Mouse (Mus musculus) limb, embryonic 13.5 days (tissue): ENCODE data around the gene Fam219a. TPM values are rescaled to one million over a fixed set of nuclear protein-coding genes. Genes with fewer than 3 reads are reported as not detected.

Experiments used
- ATAC-seq: fragments of 200-750 bp; cut with Nextera tagmentation; 2 replicates; pipeline ENCODE4 v1.8.0; 2017; ENCODE audit warnings: low read depth, moderate number of reproducible peaks, moderate TSS enrichment; ENCODE audit not compliant: low FRiP score
- H3K27ac ChIP-seq: fragments of 300-500 bp; sonication (generic); 2 replicates; pipeline ENCODE4 v1.5.1; 2015; ENCODE audit warnings: inconsistent platforms, mild to moderate bottlenecking, moderate library complexity
- H3K27me3 ChIP-seq: fragments of 300-500 bp; sonication (generic); 2 replicates; pipeline ENCODE4 v1.6.1; 2015; ENCODE audit warnings: mild to moderate bottlenecking, inconsistent platforms
- H3K36me3 ChIP-seq: fragments of 300-500 bp; sonication (generic); 2 replicates; pipeline ENCODE4 v1.6.1; 2015; ENCODE audit warnings: inconsistent platforms, mild to moderate bottlenecking, moderate library complexity
- H3K4me1 ChIP-seq: fragments of 300-500 bp; sonication (generic); 2 replicates; pipeline ENCODE4 v1.6.1; 2015; ENCODE audit warnings: inconsistent platforms
- H3K4me2 ChIP-seq: fragments of 300-500 bp; sonication (generic); replicated peaks from 2 replicates; pipeline ENCODE4 v1.6.1; 2015; ENCODE audit warnings: inconsistent platforms, mild to moderate bottlenecking, moderate library complexity
- H3K4me3 ChIP-seq: fragments of 300-500 bp; sonication (generic); 2 replicates; pipeline ENCODE4 v1.5.1; 2015; ENCODE audit warnings: moderate library complexity, mild to moderate bottlenecking, inconsistent platforms
- H3K9ac ChIP-seq: fragments of 300-500 bp; sonication (generic); 2 replicates; pipeline ENCODE4 v1.6.1; 2015; ENCODE audit warnings: mild to moderate bottlenecking, inconsistent platforms
- H3K9me3 ChIP-seq: fragments of 300-500 bp; sonication (generic); 2 replicates; pipeline ENCODE4 v1.6.1; 2016; ENCODE audit warnings: inconsistent platforms
- WGBS: fragments of 180-500 bp; shearing (Covaris S2); methylation state at CpG from one replicate; pipeline ENCODE4 v1.1.7; 2015; 5-methylcytosine and 5-hydroxymethylcytosine counted together
- polyA plus RNA-seq: library from polyadenylated mRNA; unstranded; fragments of >200 nt; fragmentation: Nextera tagmentation; extraction: Ambion mirVana; gene quantifications from 2 replicates; pipeline ENCODE4 v1.2.1, GENCODE M21; 2015

The Fam219a gene
- polyA plus RNA-seq, 1 experiment from 2014 or later: 2.0 TPM

- Histone ChIP-seq H3K9me3 (no peaks in the 10 kb centered on the region), H3K36me3 (no peaks in the 10 kb centered on the region), H3K27ac (no peak overlapping the region), H3K9ac (no peak overlapping the region), H3K4me3 (no peak overlapping the region), H3K4me1 (peaks cover 8% of the 10 kb centered on the region), H3K4me2 (no peak overlapping the region), H3K27me3 (peaks cover 52% of the 10 kb centered on the region)
- no peak for ATAC-seq
- WGBS: 46% methylated on average over 4 of the region's 4 CpGs
These were observed 4.2 kb upstream of the Fam219a start for GRCm38 (mm10) chr4:41573492-41573891.

DNA sequence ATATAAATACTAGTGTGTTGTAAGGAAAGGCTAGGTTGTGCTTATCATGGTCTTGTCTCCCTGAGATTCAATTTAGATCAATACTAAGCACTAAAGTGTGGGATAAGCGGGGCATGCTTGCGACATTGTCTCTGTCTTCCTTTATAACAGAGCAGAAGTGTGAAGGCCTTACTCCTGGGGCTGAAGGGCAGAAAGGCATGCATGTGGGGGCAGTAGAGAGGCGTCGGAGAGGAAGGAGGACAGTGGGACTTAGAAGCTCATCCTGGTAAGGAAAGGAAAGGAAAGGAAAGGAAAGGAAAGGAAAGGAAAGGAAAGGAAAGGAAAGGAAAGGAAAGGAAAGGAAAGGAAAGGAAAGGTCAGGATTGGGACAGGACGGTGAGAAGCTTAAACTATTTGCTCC lies 2.2 kb upstream of the Fam219a start:
- Histone ChIP-seq H3K4me2 (no peak overlapping the region), H3K27ac (no peak overlapping the region), H3K36me3 (no peaks in the 10 kb centered on the region), H3K9ac (no peak overlapping the region), H3K9me3 (no peaks in the 10 kb centered on the region), H3K4me1 (peaks cover 16% of the 10 kb centered on the region), H3K27me3 (peaks cover 62% of the 10 kb centered on the region), H3K4me3 (no peak overlapping the region)
- no peak for ATAC-seq
- 28% methylated on average over 5 of the region's 5 CpGs for WGBS

GRCm38 (mm10) chr4:41568682-41569410 lies 492 bp downstream of the Fam219a start:
- ATAC-seq: peak; percentile 43; the same call in 1 of the 2 replicates
- WGBS: under 1% methylated on average over 58 of the region's 58 CpGs
- Histone ChIP-seq H3K4me2 (peak overlapping the region; percentile 96), H3K27ac (no peak overlapping the region), H3K4me1 (peaks cover 16% of the 10 kb centered on the region), H3K9ac (peak overlapping the region; percentile 78), H3K9me3 (no peaks in the 10 kb centered on the region), H3K36me3 (no peaks in the 10 kb centered on the region), H3K27me3 (peaks cover 76% of the 10 kb centered on the region), H3K4me3 (peak overlapping the region; percentile 75)

- H3K27me3 ChIP-seq: peaks cover 80% of the 10 kb centered on the region
- H3K9ac ChIP-seq: peak overlapping the region; percentile 78
- peaks cover 16% of the 10 kb centered on the region for H3K4me1 ChIP-seq
- no peaks in the 10 kb centered on the region for H3K36me3 ChIP-seq
- peak overlapping the region; percentile 96 for H3K4me2 ChIP-seq
- H3K9me3 ChIP-seq: no peaks in the 10 kb centered on the region
- no peak for ATAC-seq
- no peak overlapping the region for H3K27ac ChIP-seq
- H3K4me3 ChIP-seq: peak overlapping the region; percentile 75
- WGBS: 6% methylated on average over 19 of the region's 19 CpGs
These were observed 1.1 kb downstream of the Fam219a start for GRCm38 (mm10) chr4:41568239-41568638.

- WGBS: 4% methylated on average over 3 of the region's 3 CpGs
- no peak overlapping the region for H3K4me3 ChIP-seq
- H3K4me1 ChIP-seq: peaks cover 16% of the 10 kb centered on the region
- H3K9me3 ChIP-seq: no peaks in the 10 kb centered on the region
- ATAC-seq: no peak
- peaks cover 61% of the 10 kb centered on the region for H3K27me3 ChIP-seq
- no peak overlapping the region for H3K27ac ChIP-seq
- no peak overlapping the region for H3K9ac ChIP-seq
- H3K36me3 ChIP-seq: no peaks in the 10 kb centered on the region
- H3K4me2 ChIP-seq: no peak overlapping the region
These were observed 3.2 kb downstream of the Fam219a start for GRCm38 (mm10) chr4:41566123-41566522.

DNA sequence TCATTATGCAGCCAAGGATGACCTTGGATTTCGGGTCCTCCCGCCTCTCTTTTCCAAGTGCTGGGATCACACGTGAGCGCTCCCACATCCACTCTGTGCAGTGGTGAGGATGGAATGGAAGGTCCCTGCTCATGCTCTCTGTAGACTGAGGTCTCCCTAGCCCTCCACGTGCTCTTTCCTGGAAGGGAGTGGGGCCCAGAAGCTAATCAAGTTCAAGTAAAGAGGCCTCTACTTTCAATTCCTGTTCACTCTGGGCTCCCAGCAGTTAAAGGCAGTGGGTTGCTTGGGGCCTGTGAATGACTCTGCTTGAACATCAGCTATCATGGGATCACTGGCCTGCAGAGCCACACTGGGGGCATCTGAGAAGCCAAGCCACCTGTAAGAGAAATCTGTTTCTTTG lies 6.0 kb downstream of the Fam219a start:
- Histone ChIP-seq H3K36me3 (no peaks in the 10 kb centered on the region), H3K4me2 (no peak overlapping the region), H3K4me3 (no peak overlapping the region), H3K4me1 (peaks cover 6% of the 10 kb centered on the region), H3K9ac (no peak overlapping the region), H3K9me3 (no peaks in the 10 kb centered on the region), H3K27me3 (peaks cover 45% of the 10 kb centered on the region), H3K27ac (no peak overlapping the region)
- no peak for ATAC-seq
- 83% methylated on average over 5 of the region's 5 CpGs for WGBS

GRCm38 (mm10) chr4:41557092-41557491 lies 12.2 kb downstream of the Fam219a start:
- Histone ChIP-seq H3K36me3 (no peaks in the 10 kb centered on the region), H3K27ac (no peak overlapping the region), H3K27me3 (peaks cover 36% of the 10 kb centered on the region), H3K9ac (no peak overlapping the region), H3K4me3 (no peak overlapping the region), H3K9me3 (no peaks in the 10 kb centered on the region), H3K4me2 (no peak overlapping the region), H3K4me1 (peaks cover 13% of the 10 kb centered on the region; the same call in 1 of the 2 replicates)
- ATAC-seq: no peak
- 64% methylated on average over 3 of the region's 3 CpGs for WGBS

GRCm38 (mm10) chr4:41556311-41556953 lies 12.9 kb downstream of the Fam219a start:
- H3K27ac ChIP-seq: no peak overlapping the region
- peaks cover 36% of the 10 kb centered on the region for H3K27me3 ChIP-seq
- H3K36me3 ChIP-seq: no peaks in the 10 kb centered on the region
- no peak for ATAC-seq
- no peak overlapping the region for H3K9ac ChIP-seq
- WGBS: 58% methylated on average over 5 of the region's 5 CpGs
- H3K4me1 ChIP-seq: peaks cover 13% of the 10 kb centered on the region; the same call in 1 of the 2 replicates
- H3K9me3 ChIP-seq: no peaks in the 10 kb centered on the region
- no peak overlapping the region for H3K4me2 ChIP-seq
- H3K4me3 ChIP-seq: no peak overlapping the region

- no peaks in the 10 kb centered on the region for H3K9me3 ChIP-seq
- peaks cover 13% of the 10 kb centered on the region; the same call in 1 of the 2 replicates for H3K4me1 ChIP-seq
- no peak overlapping the region for H3K9ac ChIP-seq
- H3K4me2 ChIP-seq: no peak overlapping the region
- peak overlapping the region; percentile 15; the same call in 1 of the 2 replicates for H3K27ac ChIP-seq
- H3K36me3 ChIP-seq: no peaks in the 10 kb centered on the region
- WGBS: 61% methylated on average over 14 of the region's 14 CpGs
- H3K27me3 ChIP-seq: peaks cover 44% of the 10 kb centered on the region
- no peak overlapping the region for H3K4me3 ChIP-seq
- no peak for ATAC-seq
These were observed 14.2 kb downstream of the Fam219a start for GRCm38 (mm10) chr4:41554994-41555663.

GRCm38 (mm10) chr4:41553116-41553515 lies 16.2 kb downstream of the Fam219a start:
- Histone ChIP-seq H3K27me3 (peaks cover 47% of the 10 kb centered on the region), H3K4me1 (peaks cover 13% of the 10 kb centered on the region; the same call in 1 of the 2 replicates), H3K4me2 (no peak overlapping the region), H3K36me3 (no peaks in the 10 kb centered on the region), H3K4me3 (no peak overlapping the region), H3K9me3 (no peaks in the 10 kb centered on the region), H3K27ac (no peak overlapping the region), H3K9ac (no peak overlapping the region)
- no peak for ATAC-seq
- 44% methylated on average over 11 of the region's 11 CpGs for WGBS

- Histone ChIP-seq H3K36me3 (no peaks in the 10 kb centered on the region), H3K4me2 (no peak overlapping the region), H3K4me3 (no peak overlapping the region), H3K27ac (no peak overlapping the region), H3K27me3 (peaks cover 42% of the 10 kb centered on the region), H3K4me1 (peaks cover 13% of the 10 kb centered on the region; the same call in 1 of the 2 replicates), H3K9ac (no peak overlapping the region), H3K9me3 (no peaks in the 10 kb centered on the region)
- no peak for ATAC-seq
- 11% methylated on average over 6 of the region's 6 CpGs for WGBS
These were observed 16.8 kb downstream of the Fam219a start for GRCm38 (mm10) chr4:41552529-41552928.

- no peaks in the 10 kb centered on the region for H3K9me3 ChIP-seq
- no peak overlapping the region for H3K4me2 ChIP-seq
- H3K27ac ChIP-seq: no peak overlapping the region
- no peak overlapping the region for H3K9ac ChIP-seq
- no peaks in the 10 kb centered on the region for H3K36me3 ChIP-seq
- 70% methylated on average over 1 of the region's 1 CpGs for WGBS
- H3K4me3 ChIP-seq: no peak overlapping the region
- ATAC-seq: no peak
- no peaks in the 10 kb centered on the region for H3K4me1 ChIP-seq
- H3K27me3 ChIP-seq: peaks cover 22% of the 10 kb centered on the region; the same call in 1 of the 2 replicates
These were observed 22.3 kb downstream of the Fam219a start for GRCm38 (mm10) chr4:41547086-41547485.
